ENCODE assay signal across 13 mouse cellular contexts in genomic region chr4:82586637-82587036, GRCm38 (mm10).
"Had no signal": no experiment of that assay in that cellular context is flagged by ENCODE, and none has a peak within 500 bp of the region (broad histone marks: within the 10 kb centered on the region; RNA-seq: fewer than 3 reads in every experiment).

No protein-coding gene starts in this region.

- ATAC-seq: midbrain, embryonic 16.5 days had no signal

- H3K4me3 ChIP-seq: limb, embryonic 13.5 days; midbrain, embryonic 12.5 days; neural tube, embryonic 13.5 days; stomach, embryonic 15.5 days had no signal

- H3K27me3 ChIP-seq: limb, embryonic 13.5 days; midbrain, embryonic 12.5 days; neural tube, embryonic 13.5 days; stomach, embryonic 15.5 days had no signal

- DNase-seq: kidney, postnatal 36 days; left cerebral cortex, postnatal 4 days; lung, adult 18-20 months; retina, postnatal 1 day; thymus, adult 2 months; thymus, postnatal 25 days had no signal

- H3K27ac ChIP-seq: kidney, postnatal 0 days; limb, embryonic 13.5 days; liver, embryonic 14.5 days; midbrain, embryonic 12.5 days; neural tube, embryonic 13.5 days; stomach, embryonic 15.5 days had no signal

- H3K9ac ChIP-seq: limb, embryonic 13.5 days; liver, embryonic 14.5 days; midbrain, embryonic 12.5 days; neural tube, embryonic 13.5 days; stomach, embryonic 15.5 days had no signal

- H3K4me2 ChIP-seq: limb, embryonic 13.5 days; midbrain, embryonic 12.5 days; neural tube, embryonic 13.5 days; stomach, embryonic 15.5 days had no signal

- H3K9me3 ChIP-seq: limb, embryonic 13.5 days; midbrain, embryonic 12.5 days; neural tube, embryonic 13.5 days; stomach, embryonic 15.5 days had no signal

- H3K36me3 ChIP-seq: limb, embryonic 13.5 days; midbrain, embryonic 12.5 days; neural tube, embryonic 13.5 days; stomach, embryonic 15.5 days had no signal
